Comparison of ENCODE assay signal across 22 mouse cellular contexts in the genomic region with DNA sequence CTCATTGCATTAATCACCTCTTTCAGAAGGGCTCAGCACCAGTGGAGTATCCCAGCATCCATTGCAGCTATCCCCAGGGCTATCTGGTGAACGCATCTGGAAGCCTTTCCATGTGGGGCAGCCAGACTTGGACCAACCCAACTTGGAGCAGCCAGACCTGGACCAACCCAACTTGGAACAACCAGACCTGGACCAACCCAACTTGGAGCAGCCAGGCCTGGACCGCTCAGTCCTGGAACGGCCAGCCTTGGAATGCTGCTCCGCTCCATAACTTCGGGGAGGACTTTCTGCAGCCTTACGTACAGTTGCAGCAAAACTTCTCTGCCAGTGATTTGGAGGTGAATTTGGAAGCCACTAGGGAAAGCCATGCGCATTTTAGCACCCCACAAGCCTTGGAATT. TPM values are rescaled to one million over a fixed set of nuclear protein-coding genes. Genes with fewer than 3 reads are reported as not detected.
"Had no signal": no experiment of that assay in that cellular context is flagged by ENCODE, and none has a peak within 500 bp of the region (broad histone marks: within the 10 kb centered on the region; RNA-seq: fewer than 3 reads in every experiment).

No protein-coding gene starts in this region.

RNA-seq across cellular contexts. Expression of gene Nanog, which starts 5.8 kb away (rescaled TPM):
- total RNA-seq: gastrocnemius, adult 8-10 months; gastrocnemius, postnatal 4 days; granulocyte monocyte progenitor cell, adult 5-6 weeks; heart, adult 18-20 months; heart, adult 8-10 months; heart, postnatal 14 days; heart, postnatal 36 days; hematopoietic stem cell, adult 5-6 weeks; hindbrain, postnatal 0 days; layer of hippocampus, adult 18-20 months; layer of hippocampus, postnatal 14 days; layer of hippocampus, postnatal 36 days; left cerebral cortex, adult 18-20 months; left cerebral cortex, adult 8-10 months; left cerebral cortex, postnatal 10 days; left cerebral cortex, postnatal 4 days; liver, adult 2 months had no signal
- polyA plus RNA-seq: kidney, postnatal 0 days; large intestine, adult 2 months; liver, adult 2 months; liver, embryonic 13.5 days; liver, embryonic 15.5 days; liver, postnatal 0 days had no signal
